Mouse (Mus musculus) limb, embryonic 12.5 days (tissue): ENCODE data around the gene Bag5. TPM values are rescaled to one million over a fixed set of nuclear protein-coding genes. Genes with fewer than 3 reads are reported as not detected.

Experiments used
- ATAC-seq: fragments of 200-750 bp; cut with Nextera tagmentation; 2 replicates; pipeline ENCODE4 v1.8.0; 2017; ENCODE audit warnings: low read depth, moderate TSS enrichment; ENCODE audit not compliant: insufficient number of reproducible peaks, insufficient read depth, low FRiP score, low TSS enrichment
- H3K27ac ChIP-seq: fragments of 300-500 bp; sonication (generic); 2 replicates; pipeline ENCODE4 v1.5.1; 2016; ENCODE audit warnings: mild to moderate bottlenecking, moderate library complexity
- H3K27me3 ChIP-seq: fragments of 300-500 bp; sonication (generic); 2 replicates; pipeline ENCODE4 v1.6.1; 2016; ENCODE audit warnings: mild to moderate bottlenecking, moderate library complexity
- H3K36me3 ChIP-seq: fragments of 300-500 bp; sonication (generic); 2 replicates; pipeline ENCODE4 v1.6.1; 2016; ENCODE audit warnings: mild to moderate bottlenecking, moderate library complexity
- H3K4me1 ChIP-seq: fragments of 300-500 bp; sonication (generic); replicated peaks from 2 replicates; pipeline ENCODE4 v1.6.1; 2016
- H3K4me2 ChIP-seq: fragments of 300-500 bp; sonication (generic); 2 replicates; pipeline ENCODE4 v1.6.1; 2016; ENCODE audit warnings: mild to moderate bottlenecking, moderate library complexity
- H3K4me3 ChIP-seq: fragments of 300-500 bp; sonication (generic); replicated peaks from 2 replicates; pipeline ENCODE4 v1.5.1; 2016; ENCODE audit warnings: mild to moderate bottlenecking
- H3K9ac ChIP-seq: fragments of 300-500 bp; sonication (generic); replicated peaks from 2 replicates; pipeline ENCODE4 v1.6.1; 2016; ENCODE audit warnings: mild to moderate bottlenecking, moderate library complexity
- H3K9me3 ChIP-seq: fragments of 300-500 bp; sonication (generic); 2 replicates; pipeline ENCODE4 v1.6.1; 2016; ENCODE audit warnings: mild to moderate bottlenecking, moderate library complexity
- WGBS: fragments of 180-500 bp; shearing (Covaris S2); methylation state at CpG from one replicate; pipeline ENCODE4 v1.1.7; 2016; 5-methylcytosine and 5-hydroxymethylcytosine counted together
- polyA plus RNA-seq: library from polyadenylated mRNA; unstranded; fragments of >200 nt; fragmentation: Nextera tagmentation; extraction: Ambion mirVana; gene quantifications from 2 replicates; pipeline ENCODE4 v1.2.1, GENCODE M21; 2016

The Bag5 gene
- polyA plus RNA-seq, 1 experiment from 2014 or later = 60.5 TPM

DNA sequence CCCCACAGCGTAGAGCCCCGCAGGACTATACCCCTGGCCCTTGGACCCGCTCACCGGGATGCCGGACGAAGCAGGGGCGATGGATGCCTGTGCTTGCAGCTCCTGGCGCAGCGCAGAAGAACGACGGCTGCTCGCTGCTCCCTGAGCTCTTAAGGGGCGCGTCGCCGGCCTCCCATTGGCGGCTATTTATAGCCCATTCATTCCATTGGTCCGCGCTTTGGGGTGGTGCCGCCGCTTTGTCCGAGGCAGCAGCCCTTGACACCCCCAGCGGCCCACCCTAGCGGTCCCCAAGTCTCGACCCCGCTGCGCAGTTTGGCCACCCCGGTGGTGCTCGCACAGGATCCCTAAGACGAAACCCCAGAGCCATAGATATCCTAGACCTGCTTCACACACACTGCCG is 40.9 kb downstream of the Bag5 start, which contains the start of gene Ckb:
Ckb (minus strand) TSS at position 163 of the 400 bp plus-strand sequence.
- peaks cover 39% of the 10 kb centered on the region for H3K4me1 ChIP-seq
- 1% methylated on average over 31 of the region's 31 CpGs for WGBS
- no peak within 1 kb of the TSS for H3K27ac ChIP-seq
- H3K4me3 ChIP-seq = peak within 1 kb of the TSS; percentile 56
- H3K27me3 ChIP-seq = peaks cover 72% of the 10 kb centered on the region
- peak within 1 kb of the TSS; percentile 53 for H3K9ac ChIP-seq
- ATAC-seq = peak; percentile 61
- peak within 1 kb of the TSS; percentile 95 for H3K4me2 ChIP-seq
- H3K9me3 ChIP-seq = no peaks in the 10 kb centered on the region
- H3K36me3 ChIP-seq = no peaks in the 10 kb centered on the region

DNA sequence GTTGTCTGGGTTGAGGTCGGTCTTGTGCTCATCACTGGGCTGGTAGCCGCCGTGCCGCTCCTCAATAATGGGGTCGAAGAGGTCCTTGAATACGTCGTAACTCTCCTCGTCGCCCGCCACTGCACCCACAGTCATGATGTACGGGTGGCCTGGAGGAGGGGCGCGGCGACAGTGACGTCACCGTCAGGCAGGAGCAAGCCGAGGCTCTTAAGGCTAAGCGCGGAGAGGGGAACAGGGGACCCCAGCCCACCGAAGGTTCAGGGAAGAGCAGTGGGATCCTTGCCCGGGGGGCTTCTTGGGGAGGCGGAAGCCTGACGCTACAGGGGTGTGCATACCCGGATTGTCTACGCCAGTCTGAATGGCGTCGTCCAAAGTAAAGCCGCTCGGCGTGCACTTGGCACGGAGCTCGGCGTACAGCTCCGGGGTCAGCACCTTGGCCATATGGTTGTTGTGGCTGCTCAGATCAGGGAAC is 41.6 kb downstream of the Bag5 start:
- H3K27me3 ChIP-seq = peaks cover 72% of the 10 kb centered on the region
- peak overlapping the region; percentile 56 for H3K4me3 ChIP-seq
- H3K4me2 ChIP-seq = peak overlapping the region; percentile 95
- peaks cover 37% of the 10 kb centered on the region for H3K4me1 ChIP-seq
- H3K9ac ChIP-seq = peak overlapping the region; percentile 53
- no peaks in the 10 kb centered on the region for H3K36me3 ChIP-seq
- no peak overlapping the region for H3K27ac ChIP-seq
- H3K9me3 ChIP-seq = no peaks in the 10 kb centered on the region
- under 1% methylated on average over 34 of the region's 34 CpGs for WGBS
- ATAC-seq = peak; percentile 9; the same call in 1 of the 2 replicates

DNA sequence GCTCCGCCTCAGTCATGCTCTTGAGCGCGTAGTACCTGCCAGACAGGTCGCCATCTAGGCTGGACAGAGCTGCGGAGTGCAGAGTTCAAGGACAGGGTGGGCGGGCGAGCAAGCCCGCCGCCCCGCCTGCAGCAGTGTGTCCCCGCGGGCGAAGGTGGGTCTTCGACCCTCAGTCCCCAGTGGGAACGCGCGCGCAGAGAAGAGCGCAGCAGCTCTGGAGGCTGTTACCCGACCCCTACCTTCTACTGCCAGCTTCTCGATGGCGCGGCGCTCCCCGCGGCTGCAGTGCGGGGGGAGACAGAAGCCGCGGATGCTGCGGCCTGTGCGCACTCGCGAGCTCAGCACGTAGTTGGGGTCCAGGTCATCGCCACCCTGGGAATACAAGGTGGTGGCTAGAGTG is 42.1 kb downstream of the Bag5 start:
- H3K4me2 ChIP-seq = peak overlapping the region; percentile 95
- H3K27me3 ChIP-seq = peaks cover 70% of the 10 kb centered on the region
- H3K4me3 ChIP-seq = peak overlapping the region; percentile 56
- H3K9ac ChIP-seq = peak overlapping the region; percentile 53
- ATAC-seq = no peak; the same call in 1 of the 2 replicates
- H3K27ac ChIP-seq = 0 out of 2 replicates have a peak overlapping the region, but pooled peaks have one; percentile 4
- H3K9me3 ChIP-seq = no peaks in the 10 kb centered on the region
- H3K36me3 ChIP-seq = no peaks in the 10 kb centered on the region
- under 1% methylated on average over 35 of the region's 35 CpGs for WGBS
- peaks cover 37% of the 10 kb centered on the region for H3K4me1 ChIP-seq

DNA sequence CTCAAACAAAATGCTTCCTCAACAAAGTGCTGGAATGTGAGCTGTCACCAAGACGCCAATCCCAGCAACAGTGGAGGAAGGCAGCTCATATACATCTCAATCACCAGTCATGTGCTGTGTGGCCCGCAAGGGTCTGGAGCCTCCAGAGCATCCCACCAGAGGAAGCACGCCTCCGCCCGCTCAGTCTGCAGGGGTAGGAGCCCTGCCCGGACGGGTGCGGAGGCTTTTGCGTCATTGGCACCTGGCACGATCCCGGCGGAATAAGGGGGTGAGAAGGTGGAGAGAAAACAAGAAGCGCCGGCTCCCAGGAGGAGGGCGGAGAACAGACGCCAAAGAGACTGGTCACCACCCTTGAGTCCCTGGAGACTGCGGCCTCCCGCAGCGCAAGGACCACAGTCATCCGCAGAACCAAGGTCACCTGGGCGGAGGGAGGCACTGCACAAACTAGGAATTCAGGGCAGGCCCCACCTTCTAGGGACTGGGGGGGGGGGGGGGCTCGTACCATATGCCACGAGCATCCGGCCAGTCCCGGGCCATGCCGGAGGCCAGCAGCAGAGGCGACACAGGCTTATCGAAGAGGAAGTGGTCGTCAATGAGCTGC is 42.6 kb downstream of the Bag5 start:
- Histone ChIP-seq H3K4me2 (peak overlapping the region; percentile 95), H3K4me3 (peak overlapping the region; percentile 56), H3K9me3 (no peaks in the 10 kb centered on the region), H3K4me1 (peaks cover 37% of the 10 kb centered on the region), H3K36me3 (no peaks in the 10 kb centered on the region), H3K27me3 (peaks cover 65% of the 10 kb centered on the region), H3K27ac (no peak overlapping the region), H3K9ac (no peak overlapping the region)
- no peak for ATAC-seq
- WGBS = 6% methylated on average over 28 of the region's 29 CpGs

DNA sequence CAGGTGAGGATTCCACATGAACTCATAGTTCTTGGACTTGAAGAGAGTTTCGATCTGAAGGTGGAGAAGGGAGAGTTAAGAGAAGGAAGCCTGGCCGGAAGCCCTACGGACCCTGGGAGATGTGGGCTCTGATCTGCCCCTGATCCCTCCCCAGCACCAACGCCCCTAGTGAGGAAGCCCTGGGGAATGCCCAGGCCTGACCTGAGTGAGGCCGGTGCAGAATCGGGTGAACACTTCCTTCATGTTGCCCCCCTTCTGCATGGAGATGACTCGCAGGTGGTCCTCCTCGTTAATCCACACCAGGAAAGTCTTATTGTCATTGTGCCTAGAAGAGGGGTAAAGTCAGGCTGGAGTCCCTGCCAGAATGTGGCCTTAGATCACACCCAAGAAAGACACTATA is 43.1 kb downstream of the Bag5 start:
- Histone ChIP-seq H3K9ac (no peak overlapping the region), H3K36me3 (no peaks in the 10 kb centered on the region), H3K4me2 (peak overlapping the region; percentile 95; the same call in 1 of the 2 replicates), H3K4me3 (peak overlapping the region; percentile 56), H3K27me3 (peaks cover 60% of the 10 kb centered on the region), H3K27ac (no peak overlapping the region), H3K4me1 (peaks cover 37% of the 10 kb centered on the region), H3K9me3 (no peaks in the 10 kb centered on the region)
- no peak for ATAC-seq
- WGBS = 55% methylated on average over 8 of the region's 8 CpGs

DNA sequence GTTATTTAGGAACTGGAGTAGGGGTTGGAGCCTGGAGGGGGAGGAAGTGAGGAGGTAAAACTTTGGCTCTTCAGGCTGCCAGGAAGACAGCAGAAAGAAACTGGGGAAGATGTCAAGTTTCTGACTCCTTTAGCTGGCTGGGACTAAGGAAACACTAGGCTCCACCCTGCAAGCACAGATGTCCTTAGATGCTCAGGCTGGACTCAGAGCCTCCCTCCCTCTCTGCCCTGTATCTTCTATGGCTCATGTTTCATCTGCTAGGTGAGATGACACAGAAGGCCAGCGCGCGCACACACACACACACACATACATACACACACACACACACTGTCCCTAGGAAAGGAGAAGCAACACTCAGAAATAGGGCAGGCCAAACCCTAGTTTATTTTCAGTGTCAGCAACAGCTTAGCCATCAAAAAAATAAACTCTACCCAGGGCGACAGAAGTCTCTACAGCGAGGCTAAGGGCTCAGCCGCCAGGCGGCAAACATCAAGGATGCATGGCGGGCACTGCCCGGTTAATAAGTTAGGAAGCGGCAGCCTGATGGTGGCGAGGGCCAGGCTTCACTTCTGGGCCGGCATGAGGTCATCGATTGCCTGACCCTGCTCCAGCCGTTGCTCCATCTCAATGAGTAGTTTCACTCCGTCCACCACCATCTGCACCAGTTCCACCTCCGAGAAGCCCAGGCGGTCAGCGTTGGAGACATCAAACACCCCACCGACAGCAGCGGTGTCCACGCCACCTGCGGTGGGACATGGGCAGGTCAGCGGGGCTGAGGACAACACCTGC is 43.9 kb downstream of the Bag5 start:
- ATAC-seq = no peak
- peaks cover 55% of the 10 kb centered on the region for H3K27me3 ChIP-seq
- H3K4me1 ChIP-seq = peaks cover 41% of the 10 kb centered on the region
- H3K36me3 ChIP-seq = no peaks in the 10 kb centered on the region
- H3K9ac ChIP-seq = peak overlapping the region; percentile 48; the same call in 1 of the 2 replicates
- peak overlapping the region; percentile 55 for H3K4me2 ChIP-seq
- peak overlapping the region; percentile 70; the same call in 1 of the 2 replicates for H3K27ac ChIP-seq
- WGBS = 66% methylated on average over 23 of the region's 23 CpGs
- H3K4me3 ChIP-seq = 0 out of 2 replicates have a peak overlapping the region, but pooled peaks have one; percentile 27
- no peaks in the 10 kb centered on the region for H3K9me3 ChIP-seq

DNA sequence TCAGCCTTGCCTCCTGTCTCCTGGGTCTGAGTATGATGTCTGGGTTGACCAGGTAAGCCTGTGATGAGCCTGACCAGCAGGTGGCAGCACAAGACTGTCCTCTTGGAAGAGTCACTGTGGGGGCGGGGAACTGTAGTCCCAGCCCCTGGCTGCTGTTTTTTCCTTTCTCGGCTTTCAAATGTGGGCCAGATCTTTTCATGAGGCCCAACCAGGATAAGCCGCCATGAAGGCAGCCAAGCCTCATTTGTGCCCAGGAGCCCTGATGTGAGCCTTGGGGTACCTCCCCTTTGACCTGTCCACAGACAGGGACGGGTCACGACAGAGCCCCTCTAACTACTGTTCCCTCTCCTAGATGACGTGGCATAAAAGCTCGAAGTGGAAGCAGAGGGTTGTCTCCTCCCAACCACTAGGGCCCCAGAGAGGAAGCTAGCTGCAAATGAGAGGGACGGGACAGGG is 44.6 kb downstream of the Bag5 start:
- no peaks in the 10 kb centered on the region for H3K9me3 ChIP-seq
- H3K4me1 ChIP-seq = peaks cover 48% of the 10 kb centered on the region
- H3K4me2 ChIP-seq = peak overlapping the region; percentile 55
- H3K27me3 ChIP-seq = peaks cover 48% of the 10 kb centered on the region
- H3K9ac ChIP-seq = peak overlapping the region; percentile 48; the same call in 1 of the 2 replicates
- 0% methylated on average over 8 of the region's 8 CpGs for WGBS
- H3K27ac ChIP-seq = peak overlapping the region; percentile 70; the same call in 1 of the 2 replicates
- H3K4me3 ChIP-seq = peak overlapping the region; percentile 27
- ATAC-seq = peak; percentile 53
- H3K36me3 ChIP-seq = no peaks in the 10 kb centered on the region

DNA sequence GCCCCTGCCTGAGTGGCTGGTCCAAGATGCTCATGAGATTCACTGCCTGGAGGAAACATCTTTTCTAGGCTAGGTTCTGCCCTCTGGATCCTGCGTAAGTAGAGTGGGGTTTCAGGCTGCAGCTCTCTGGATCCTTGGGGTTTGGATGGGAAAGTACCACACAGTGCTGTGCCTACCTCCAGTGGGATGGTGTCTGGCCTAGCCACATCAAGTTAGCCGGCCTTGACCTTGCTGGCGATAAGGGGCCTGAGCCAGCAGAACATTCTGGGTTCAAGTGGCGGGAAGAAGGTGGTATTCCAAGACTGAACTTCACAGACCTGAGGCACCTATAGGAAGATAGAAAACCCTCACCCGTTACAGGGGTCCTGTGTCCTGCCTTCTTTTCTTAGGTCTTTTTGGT is 45.6 kb downstream of the Bag5 start:
- H3K4me3 ChIP-seq = no peak overlapping the region
- WGBS = 87% methylated on average over 5 of the region's 5 CpGs
- H3K4me2 ChIP-seq = no peak overlapping the region
- peaks cover 37% of the 10 kb centered on the region for H3K27me3 ChIP-seq
- ATAC-seq = no peak
- peaks cover under 1% of the 10 kb centered on the region; the same call in 1 of the 2 replicates for H3K36me3 ChIP-seq
- no peak overlapping the region for H3K27ac ChIP-seq
- H3K4me1 ChIP-seq = peaks cover 47% of the 10 kb centered on the region
- no peaks in the 10 kb centered on the region for H3K9me3 ChIP-seq
- H3K9ac ChIP-seq = no peak overlapping the region

DNA sequence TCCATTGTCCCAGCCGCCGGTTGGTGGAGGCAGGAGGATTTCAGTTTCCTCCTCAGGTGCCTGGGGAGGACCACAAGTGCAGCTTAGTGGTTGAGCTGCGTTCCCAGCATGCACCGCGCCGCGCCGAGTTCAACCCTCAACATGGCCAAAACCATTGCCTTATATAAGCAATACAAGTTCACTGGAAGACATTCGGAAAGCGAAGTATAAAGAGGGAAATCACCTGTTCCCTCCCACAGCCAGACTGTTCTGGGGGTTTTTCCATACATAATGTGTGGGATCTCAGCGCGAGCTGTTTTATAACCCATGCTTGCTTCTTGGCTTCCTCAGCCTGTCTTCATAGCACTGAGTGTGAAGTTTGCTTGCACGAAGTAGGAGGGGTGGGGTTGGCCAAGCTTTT is 46.7 kb downstream of the Bag5 start:
- no peak for ATAC-seq
- Histone ChIP-seq H3K4me3 (no peak overlapping the region), H3K9ac (no peak overlapping the region), H3K36me3 (peaks cover 10% of the 10 kb centered on the region), H3K27me3 (peaks cover 27% of the 10 kb centered on the region), H3K4me2 (no peak overlapping the region), H3K4me1 (peaks cover 38% of the 10 kb centered on the region), H3K9me3 (no peaks in the 10 kb centered on the region), H3K27ac (no peak overlapping the region)
- 77% methylated on average over 13 of the region's 13 CpGs for WGBS

DNA sequence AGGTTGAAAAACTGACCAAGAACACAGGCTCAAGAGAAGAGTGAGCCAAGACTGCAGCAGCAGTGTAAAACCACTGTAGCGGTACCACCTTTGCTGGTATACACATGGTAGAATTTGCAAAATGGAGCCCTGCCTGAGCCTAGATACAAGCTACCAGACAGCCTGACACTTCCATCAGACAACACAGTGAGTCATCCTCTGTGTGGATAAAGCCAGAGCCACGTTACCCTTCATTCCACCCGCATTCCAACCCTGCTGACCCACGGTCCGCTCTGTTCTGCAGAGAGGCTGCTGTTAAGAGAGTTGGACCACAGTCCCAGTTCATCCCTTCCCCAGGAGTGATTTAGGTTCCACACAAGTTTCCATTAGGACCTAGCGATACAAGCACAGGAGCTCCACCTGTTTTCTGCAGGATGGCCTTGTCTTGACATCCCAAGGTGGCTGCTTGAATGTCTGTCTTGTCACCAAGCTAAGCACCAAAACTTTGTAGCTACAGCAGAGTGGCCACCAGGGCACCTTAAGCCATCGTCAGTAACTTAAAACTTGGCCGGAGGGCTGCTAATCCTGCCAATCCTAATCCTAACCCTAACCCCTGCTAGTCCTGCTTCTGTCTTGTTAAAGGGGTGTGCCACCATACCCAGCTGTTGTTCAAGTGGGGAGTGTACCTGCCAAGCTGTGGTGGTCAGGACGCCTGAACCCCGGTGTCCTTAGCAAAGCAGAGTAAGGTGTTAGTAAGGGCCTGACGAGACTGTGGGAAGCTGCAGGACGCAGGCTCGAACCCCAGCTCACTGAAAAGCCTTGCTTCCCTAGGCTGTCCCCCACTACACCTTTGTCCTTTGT is 47.8 kb downstream of the Bag5 start:
- Histone ChIP-seq H3K4me3 (no peak overlapping the region), H3K4me1 (peaks cover 27% of the 10 kb centered on the region), H3K36me3 (peaks cover 13% of the 10 kb centered on the region), H3K4me2 (no peak overlapping the region), H3K27ac (0 out of 2 replicates have a peak overlapping the region, but pooled peaks have one; percentile 25), H3K27me3 (peaks cover 15% of the 10 kb centered on the region), H3K9me3 (no peaks in the 10 kb centered on the region), H3K9ac (no peak overlapping the region)
- ATAC-seq = no peak
- 82% methylated on average over 13 of the region's 13 CpGs for WGBS
